19 mouse cellular contexts compared by ENCODE assay signal in genomic region chr3:85832490-85833155, GRCm38 (mm10). TPM values are rescaled to one million over a fixed set of nuclear protein-coding genes. Genes with fewer than 3 reads are reported as not detected.
DNase-seq lines count a peak whose midpoint lies in the region; ATAC-seq and TF ChIP-seq lines count a peak whose summit lies in the region.
"Had no signal": no experiment of that assay in that cellular context is flagged by ENCODE, and none has a peak within 500 bp of the region (broad histone marks: within the 10 kb centered on the region; RNA-seq: fewer than 3 reads in every experiment).

No protein-coding gene starts in this region.

- H3K4me1 ChIP-seq in kidney, embryonic 16.5 days (ENCODE audit: insufficient read depth, low read length) = peaks cover 19% of the 10 kb centered on the region
- H3K4me1 ChIP-seq: embryonic facial prominence, embryonic 12.5 days; intestine, embryonic 15.5 days; liver, embryonic 15.5 days had no signal

- TF ChIP-seq CTCF in gastrocnemius, adult 2 months (IDR thresholded peaks at IDR 0.05) = no peak
- TF ChIP-seq CTCF in Patski (IDR thresholded peaks at IDR 0.05) = no peak

- POLR2A ChIA-PET in Patski (lab: Charles Lee) = interaction anchor here (1.1 kb wide), 1 partner anchor 56 kb away, joined by 3 read pairs; no protein-coding TSS in a partner anchor

- no peak for DNase-seq in gastrocnemius, adult 2 months
- no peak for DNase-seq in gastrocnemius, adult 18-20 months (ENCODE audit: low spot score)
- DNase-seq in Patski (ENCODE audit: low read depth, low spot score) = no peak
- peak; percentile 18 for DNase-seq in neural tube, embryonic 10.5 days (ENCODE audit: extremely low spot score, low spot score)
- DNase-seq in heart, adult 8-10 months (ENCODE audit: low spot score) = no peak
- no peak for DNase-seq in MN1 (ENCODE audit: low spot score)
- DNase-seq: adrenal gland, postnatal 36 days; cerebellum, postnatal 14 days; gastrocnemius, postnatal 36 days; lung, postnatal 10 days; right cerebral cortex, adult 18-20 months; spleen, adult 18-20 months; thymus, postnatal 25 days had no signal

- WGBS in kidney, embryonic 16.5 days = 58% methylated on average over 10 of the region's 10 CpGs

- H3K27ac ChIP-seq in gastrocnemius, adult 2 months = peak overlapping the region; percentile 74
- H3K27ac ChIP-seq in kidney, embryonic 16.5 days (ENCODE audit: low read length) = peak overlapping the region; percentile 13
- H3K27ac ChIP-seq: embryonic facial prominence, embryonic 12.5 days; intestine, embryonic 15.5 days; liver, embryonic 15.5 days had no signal

- CTCF ChIA-PET in Patski (lab: Charles Lee) = interaction anchor here (1.0 to 1.7 kb wide), 4 partner anchors 8 to 125 kb away, joined by 3 to 4 read pairs (median 3); no protein-coding TSS in a partner anchor

- no peak overlapping the region for H3K4me3 ChIP-seq in gastrocnemius, adult 2 months
- H3K4me3 ChIP-seq in kidney, embryonic 16.5 days (ENCODE audit: low read length) = no peak overlapping the region
- H3K4me3 ChIP-seq: embryonic facial prominence, embryonic 12.5 days; intestine, embryonic 15.5 days; liver, embryonic 15.5 days had no signal

- in situ Hi-C loops in Patski (cut with MboI; ENCODE audit: low pct_unique_long_range_greater_than_20kb) = no loop called here

- intact Hi-C loops in gastrocnemius, adult 2 months (cut with DNase I) = no loop called here

- no peaks in the 10 kb centered on the region for H3K27me3 ChIP-seq in Patski
- H3K27me3 ChIP-seq in kidney, embryonic 16.5 days (ENCODE audit: insufficient read depth, low read length) = no peaks in the 10 kb centered on the region
- H3K27me3 ChIP-seq: embryonic facial prominence, embryonic 12.5 days; intestine, embryonic 15.5 days; liver, embryonic 15.5 days had no signal

- peak; percentile 1 for ATAC-seq in Patski
- ATAC-seq in kidney, embryonic 16.5 days (ENCODE audit: low FRiP score, low TSS enrichment) = no peak
- ATAC-seq: intestine, embryonic 15.5 days had no signal

- H3K9me3 ChIP-seq in kidney, embryonic 16.5 days (ENCODE audit: low read length) = no peaks in the 10 kb centered on the region
- H3K9me3 ChIP-seq: embryonic facial prominence, embryonic 12.5 days; intestine, embryonic 15.5 days; liver, embryonic 15.5 days had no signal

- H3K9ac ChIP-seq in kidney, embryonic 16.5 days (replicated peaks; ENCODE audit: low read length) = no peak overlapping the region
- H3K9ac ChIP-seq: embryonic facial prominence, embryonic 12.5 days; intestine, embryonic 15.5 days; liver, embryonic 15.5 days had no signal

- H3K36me3 ChIP-seq in kidney, embryonic 16.5 days (ENCODE audit: insufficient read depth, low read length) = no peaks in the 10 kb centered on the region
- H3K36me3 ChIP-seq: embryonic facial prominence, embryonic 12.5 days; intestine, embryonic 15.5 days; liver, embryonic 15.5 days had no signal

- H3K4me2 ChIP-seq in kidney, embryonic 16.5 days (replicated peaks; ENCODE audit: low read depth, low read length) = no peak overlapping the region
- H3K4me2 ChIP-seq: embryonic facial prominence, embryonic 12.5 days; intestine, embryonic 15.5 days; liver, embryonic 15.5 days; midbrain, embryonic 11.5 days had no signal

RNA-seq across cellular contexts. Expression of gene Fam160a1, which starts 15.5 kb away (rescaled TPM):
- total RNA-seq in gastrocnemius, adult 2 months (2021) = 10 to 100 TPM; 54.3 to 56.8 TPM
- total RNA-seq in gastrocnemius, adult 18-20 months (2021) = 10 to 100 TPM; 50.7 to 54.3 TPM
- polyA plus RNA-seq in Patski (2021) = 22.4 TPM
- polyA plus RNA-seq in kidney, embryonic 16.5 days (2015; fragmentation: Nextera tagmentation; extraction: Ambion mirVana) = 6.1 and 6.7 TPM in 2 replicates
- 10 to 100 TPM; 54.1 to 61.6 (median 58.5) TPM for total RNA-seq in heart, adult 8-10 months (2022)
- total RNA-seq: hematopoietic stem cell, adult 5-6 weeks had no signal

RNA-seq across cellular contexts. Expression of gene Glt28d2, which starts 54.7 kb away (rescaled TPM):
- 1 to 10 TPM; 8.0 to 9.4 TPM for total RNA-seq in gastrocnemius, adult 2 months (2021)
- total RNA-seq in gastrocnemius, adult 18-20 months (2021) = 1 to 10 TPM; 6.0 to 9.3 TPM
- polyA plus RNA-seq in Patski (2021) = 3.6 TPM
- 3.0 and 3.7 TPM in 2 replicates for polyA plus RNA-seq in kidney, embryonic 16.5 days (2015; fragmentation: Nextera tagmentation; extraction: Ambion mirVana)
- 1 to 10 TPM; 4.4 to 7.7 (median 5.2) TPM for total RNA-seq in heart, adult 8-10 months (2022)

RNA-seq across cellular contexts. Expression of gene Gm37240, which starts 54.7 kb away (rescaled TPM):
- 10 to 100 TPM; 34.5 to 37.4 TPM for total RNA-seq in gastrocnemius, adult 2 months (2021)
- 10 to 100 TPM; 30.2 to 34.0 TPM for total RNA-seq in gastrocnemius, adult 18-20 months (2021)
- 10.8 TPM for polyA plus RNA-seq in Patski (2021)
- polyA plus RNA-seq in kidney, embryonic 16.5 days (2015; fragmentation: Nextera tagmentation; extraction: Ambion mirVana) = 8.7 and 13.4 TPM in 2 replicates
- total RNA-seq in heart, adult 8-10 months (2022) = 10 to 100 TPM; 36.8 to 49.5 (median 39.2) TPM
- total RNA-seq: hematopoietic stem cell, adult 5-6 weeks had no signal
